Mouse (Mus musculus): Measurements from ENCODE around the gene Aloxe3. TPM values are rescaled to one million over a fixed set of nuclear protein-coding genes. Genes with fewer than 3 reads are reported as not detected.
"Not testable (repeated sequence)": the region's sequence is repeated elsewhere in the genome, so short reads cannot be mapped to it uniquely, and the experiment has no call there.

Aloxe3 gene
- polyA plus RNA-seq, 1 experiment from 2014 or later: 3.5 TPM

- no peaks in the 10 kb centered on the region for H3K9me3 ChIP-seq (ENCODE audit: control insufficient read depth, low read length)
- H3K27ac ChIP-seq (ENCODE audit: low read length): no peak overlapping the region
- H3K4me3 ChIP-seq (replicated peaks; ENCODE audit: low read length): no peak overlapping the region
- no peak overlapping the region for H3K9ac ChIP-seq (replicated peaks; ENCODE audit: low read depth, low read length)
- no peaks in the 10 kb centered on the region for H3K27me3 ChIP-seq (replicated peaks; ENCODE audit: control insufficient read depth, insufficient read depth, low read length)
- WGBS: 84% methylated on average over 4 of the region's 4 CpGs
- ATAC-seq: no peak
- 0 out of 2 replicates have a peak, but pooled peaks cover 2% of the 10 kb centered on the region for H3K36me3 ChIP-seq (ENCODE audit: control insufficient read depth, insufficient read depth)
- H3K4me2 ChIP-seq (ENCODE audit: low read length): no peak overlapping the region
- H3K4me1 ChIP-seq (replicated peaks; ENCODE audit: control insufficient read depth, insufficient read depth, low read length): peaks cover 62% of the 10 kb centered on the region
Measured at GRCm38 (mm10) chr11:69092871-69093270, 32.8 kb upstream of the Aloxe3 start.

GRCm38 (mm10) chr11:69093856-69094255 is 31.8 kb upstream of the Aloxe3 start:
- not testable (repeated sequence) for ATAC-seq; H3K36me3 ChIP-seq (ENCODE audit: control insufficient read depth, insufficient read depth)

GRCm38 (mm10) chr11:69094697-69095429 is 30.8 kb upstream of the Aloxe3 start, which contains the start of gene Per1:
Gene Per1 (plus strand): TSS chr11:69095217.
- Histone ChIP-seq H3K27ac (ENCODE audit: low read length) (peak within 1 kb of the TSS; percentile 64), H3K9me3 (ENCODE audit: control insufficient read depth, low read length) (no peaks in the 10 kb centered on the region), H3K4me2 (ENCODE audit: low read length) (peak within 1 kb of the TSS; percentile 75), H3K4me1 (replicated peaks; ENCODE audit: control insufficient read depth, insufficient read depth, low read length) (peaks cover 69% of the 10 kb centered on the region), H3K27me3 (replicated peaks; ENCODE audit: control insufficient read depth, insufficient read depth, low read length) (no peaks in the 10 kb centered on the region), H3K36me3 (ENCODE audit: control insufficient read depth, insufficient read depth) (0 out of 2 replicates have a peak, but pooled peaks cover 2% of the 10 kb centered on the region), H3K4me3 (replicated peaks; ENCODE audit: low read length) (peak within 1 kb of the TSS; percentile 46), H3K9ac (replicated peaks; ENCODE audit: low read depth, low read length) (peak within 1 kb of the TSS; percentile 47)
- peak; percentile 94 for ATAC-seq
- WGBS: under 1% methylated on average over 37 of the region's 37 CpGs

More at GRCm38 (mm10) chr11:69093856-69094255, 31.8 kb upstream of the Aloxe3 start:
- not testable (repeated sequence) for H3K27ac ChIP-seq (ENCODE audit: low read length); H3K4me3 ChIP-seq (replicated peaks; ENCODE audit: low read length); H3K4me2 ChIP-seq (ENCODE audit: low read length); H3K9me3 ChIP-seq (ENCODE audit: control insufficient read depth, low read length); H3K27me3 ChIP-seq (replicated peaks; ENCODE audit: control insufficient read depth, insufficient read depth, low read length); H3K9ac ChIP-seq (replicated peaks; ENCODE audit: low read depth, low read length)
- H3K4me1 ChIP-seq (replicated peaks; ENCODE audit: control insufficient read depth, insufficient read depth, low read length): peaks cover 69% of the 10 kb centered on the region
- 90% methylated on average over 7 of the region's 7 CpGs for WGBS

- Histone ChIP-seq H3K4me2 (ENCODE audit: low read length) (peak overlapping the region; percentile 75), H3K4me3 (replicated peaks; ENCODE audit: low read length) (peak overlapping the region; percentile 46), H3K27ac (ENCODE audit: low read length) (peak overlapping the region; percentile 64), H3K36me3 (ENCODE audit: control insufficient read depth, insufficient read depth) (no peaks in the 10 kb centered on the region), H3K9ac (replicated peaks; ENCODE audit: low read depth, low read length) (peak overlapping the region; percentile 47), H3K9me3 (ENCODE audit: control insufficient read depth, low read length) (no peaks in the 10 kb centered on the region), H3K27me3 (replicated peaks; ENCODE audit: control insufficient read depth, insufficient read depth, low read length) (no peaks in the 10 kb centered on the region), H3K4me1 (replicated peaks; ENCODE audit: control insufficient read depth, insufficient read depth, low read length) (peaks cover 68% of the 10 kb centered on the region)
- no peak for ATAC-seq
- WGBS: 3% methylated on average over 27 of the region's 27 CpGs
Measured at GRCm38 (mm10) chr11:69095511-69096231, 30.0 kb upstream of the Aloxe3 start.

GRCm38 (mm10) chr11:69096360-69096986 is 29.2 kb upstream of the Aloxe3 start:
- no peaks in the 10 kb centered on the region for H3K27me3 ChIP-seq (replicated peaks; ENCODE audit: control insufficient read depth, insufficient read depth, low read length)
- 10% methylated on average over 9 of the region's 9 CpGs for WGBS
- H3K4me1 ChIP-seq (replicated peaks; ENCODE audit: control insufficient read depth, insufficient read depth, low read length): peaks cover 66% of the 10 kb centered on the region
- peak overlapping the region; percentile 47 for H3K9ac ChIP-seq (replicated peaks; ENCODE audit: low read depth, low read length)
- H3K27ac ChIP-seq (ENCODE audit: low read length): peak overlapping the region; percentile 87
- no peak for ATAC-seq
- H3K36me3 ChIP-seq (ENCODE audit: control insufficient read depth, insufficient read depth): peaks cover 2% of the 10 kb centered on the region; the same call in 1 of the 2 replicates
- peak overlapping the region; percentile 31 for H3K4me3 ChIP-seq (replicated peaks; ENCODE audit: low read length)
- no peaks in the 10 kb centered on the region for H3K9me3 ChIP-seq (ENCODE audit: control insufficient read depth, low read length)
- peak overlapping the region; percentile 75 for H3K4me2 ChIP-seq (ENCODE audit: low read length)

- Histone ChIP-seq H3K27me3 (replicated peaks; ENCODE audit: control insufficient read depth, insufficient read depth, low read length) (no peaks in the 10 kb centered on the region), H3K4me2 (ENCODE audit: low read length) (peak overlapping the region; percentile 61), H3K36me3 (ENCODE audit: control insufficient read depth, insufficient read depth) (peaks cover 6% of the 10 kb centered on the region; the same call in 1 of the 2 replicates), H3K9ac (replicated peaks; ENCODE audit: low read depth, low read length) (peak overlapping the region; percentile 47), H3K4me3 (replicated peaks; ENCODE audit: low read length) (peak overlapping the region; percentile 31), H3K27ac (ENCODE audit: low read length) (peak overlapping the region; percentile 87), H3K9me3 (ENCODE audit: control insufficient read depth, low read length) (no peaks in the 10 kb centered on the region), H3K4me1 (replicated peaks; ENCODE audit: control insufficient read depth, insufficient read depth, low read length) (peaks cover 60% of the 10 kb centered on the region)
- 1% methylated on average over 29 of the region's 29 CpGs for WGBS
- no peak for ATAC-seq
Measured at GRCm38 (mm10) chr11:69096987-69097900, 28.5 kb upstream of the Aloxe3 start.

GRCm38 (mm10) chr11:69098039-69098761 is 27.5 kb upstream of the Aloxe3 start:
- no peak for ATAC-seq
- Histone ChIP-seq H3K27ac (ENCODE audit: low read length) (peak overlapping the region; percentile 87), H3K4me2 (ENCODE audit: low read length) (peak overlapping the region; percentile 78), H3K9ac (replicated peaks; ENCODE audit: low read depth, low read length) (peak overlapping the region; percentile 67), H3K4me3 (replicated peaks; ENCODE audit: low read length) (peak overlapping the region; percentile 53), H3K27me3 (replicated peaks; ENCODE audit: control insufficient read depth, insufficient read depth, low read length) (no peaks in the 10 kb centered on the region), H3K36me3 (ENCODE audit: control insufficient read depth, insufficient read depth) (peaks cover 7% of the 10 kb centered on the region), H3K4me1 (replicated peaks; ENCODE audit: control insufficient read depth, insufficient read depth, low read length) (peaks cover 60% of the 10 kb centered on the region), H3K9me3 (ENCODE audit: control insufficient read depth, low read length) (no peaks in the 10 kb centered on the region)
- WGBS: 16% methylated on average over 8 of the region's 8 CpGs

- H3K4me1 ChIP-seq (replicated peaks; ENCODE audit: control insufficient read depth, insufficient read depth, low read length): peaks cover 60% of the 10 kb centered on the region
- no peak for ATAC-seq
- 0% methylated on average over 19 of the region's 19 CpGs for WGBS
Measured at GRCm38 (mm10) chr11:69098762-69099091, 27.0 kb upstream of the Aloxe3 start.

More at GRCm38 (mm10) chr11:69098762-69099091, 27.0 kb upstream of the Aloxe3 start:
- no peaks in the 10 kb centered on the region for H3K9me3 ChIP-seq (ENCODE audit: control insufficient read depth, low read length)
- H3K4me2 ChIP-seq (ENCODE audit: low read length): peak overlapping the region; percentile 78
- H3K9ac ChIP-seq (replicated peaks; ENCODE audit: low read depth, low read length): peak overlapping the region; percentile 67
- H3K27ac ChIP-seq (ENCODE audit: low read length): peak overlapping the region; percentile 87
- H3K4me3 ChIP-seq (replicated peaks; ENCODE audit: low read length): peak overlapping the region; percentile 53
- H3K27me3 ChIP-seq (replicated peaks; ENCODE audit: control insufficient read depth, insufficient read depth, low read length): no peaks in the 10 kb centered on the region
- peaks cover 12% of the 10 kb centered on the region for H3K36me3 ChIP-seq (ENCODE audit: control insufficient read depth, insufficient read depth)

Measured in forebrain, embryonic 16.5 days (tissue).